Mouse (Mus musculus) intestine, postnatal 0 days (tissue): ENCODE data around the gene Alkbh2. TPM values are rescaled to one million over a fixed set of nuclear protein-coding genes. Genes with fewer than 3 reads are reported as not detected.

ENCODE experiments used
- ATAC-seq: fragments of 200-750 bp; cut with Nextera tagmentation; 2 replicates; pipeline ENCODE4 v1.8.0; 2017; ENCODE audit warnings: mild to moderate bottlenecking, moderate TSS enrichment, moderate library complexity
- H3K27ac ChIP-seq: fragments of 300-500 bp; sonication (generic); 2 replicates; pipeline ENCODE4 v1.5.1; 2014; ENCODE audit warnings: mild to moderate bottlenecking, low read depth, low read length, moderate library complexity
- H3K27me3 ChIP-seq: fragments of 300-500 bp; sonication (generic); replicated peaks from 2 replicates; pipeline ENCODE4 v1.6.1; 2014; ENCODE audit warnings: low read length, mixed read lengths; ENCODE audit not compliant: control insufficient read depth, insufficient read depth
- H3K36me3 ChIP-seq: fragments of 300-500 bp; sonication (generic); 2 replicates; pipeline ENCODE4 v1.6.1; 2014; ENCODE audit warnings: mild to moderate bottlenecking, moderate library complexity; ENCODE audit not compliant: control insufficient read depth, insufficient read depth
- H3K4me1 ChIP-seq: fragments of 300-500 bp; sonication (generic); replicated peaks from 2 replicates; pipeline ENCODE4 v1.6.1; 2014; ENCODE audit warnings: antibody characterized with exemption, low read length, mixed read lengths; ENCODE audit not compliant: control insufficient read depth, insufficient read depth
- H3K4me2 ChIP-seq: fragments of 300-500 bp; sonication (generic); replicated peaks from 2 replicates; pipeline ENCODE4 v1.6.1; 2014; ENCODE audit warnings: low read depth, mild to moderate bottlenecking, moderate library complexity
- H3K4me3 ChIP-seq: fragments of 300-500 bp; sonication (generic); 2 replicates; pipeline ENCODE4 v1.5.1; 2014; ENCODE audit warnings: low read depth, low read length
- H3K9ac ChIP-seq: fragments of 300-500 bp; sonication (generic); 2 replicates; pipeline ENCODE4 v1.6.1; 2014; ENCODE audit warnings: mild to moderate bottlenecking, low read depth, low read length
- H3K9me3 ChIP-seq: fragments of 300-500 bp; sonication (generic); 2 replicates; pipeline ENCODE4 v1.6.1; 2016; ENCODE audit warnings: mixed run types; ENCODE audit not compliant: control insufficient read depth
- CTCF ChIP-seq: sonication (generic); IDR thresholded peaks from 2 replicates; pipeline ENCODE4 v1.5.1; 2016; ENCODE audit warnings: low read depth, mild to moderate bottlenecking, control low read depth, antibody characterized with exemption, moderate library complexity
- WGBS: fragments of 180-500 bp; shearing (Covaris S2); extraction: QIAGEN DNeasy Blood & Tissue Kit; methylation state at CpG from one replicate; pipeline ENCODE4 v1.1.7; 2014; 5-methylcytosine and 5-hydroxymethylcytosine counted together
- polyA plus RNA-seq: library from polyadenylated mRNA; unstranded; fragments of >200 nt; fragmentation: Nextera tagmentation; extraction: Ambion mirVana; gene quantifications from 2 replicates; pipeline ENCODE4 v1.2.1, GENCODE M21; 2015

Alkbh2 gene
- polyA plus RNA-seq, 1 experiment from 2014 or later: 7.8 TPM

DNA sequence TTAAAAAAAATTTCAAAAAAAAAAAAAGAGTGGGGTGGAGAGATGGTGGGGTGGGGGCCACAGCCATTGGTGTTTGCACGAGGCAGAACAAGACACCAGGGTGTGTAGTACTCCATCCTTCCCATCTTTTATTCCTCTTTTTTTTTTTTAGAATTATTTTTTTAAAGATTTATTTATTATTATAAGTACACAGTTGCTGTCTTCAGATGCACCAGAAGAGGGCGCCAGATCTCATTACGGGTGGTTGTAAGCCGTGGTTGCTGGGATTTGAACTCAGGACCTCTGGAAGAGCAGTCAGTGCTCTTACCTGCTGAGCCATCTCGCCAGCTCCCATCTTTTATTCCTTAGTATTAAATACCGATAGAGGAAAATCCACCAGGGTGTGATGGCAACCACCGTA lies 45.4 kb upstream of the Alkbh2 start:
- no peak for ATAC-seq
- H3K9me3 ChIP-seq: no peaks in the 10 kb centered on the region
- 70% methylated on average over 7 of the region's 7 CpGs for WGBS

DNA sequence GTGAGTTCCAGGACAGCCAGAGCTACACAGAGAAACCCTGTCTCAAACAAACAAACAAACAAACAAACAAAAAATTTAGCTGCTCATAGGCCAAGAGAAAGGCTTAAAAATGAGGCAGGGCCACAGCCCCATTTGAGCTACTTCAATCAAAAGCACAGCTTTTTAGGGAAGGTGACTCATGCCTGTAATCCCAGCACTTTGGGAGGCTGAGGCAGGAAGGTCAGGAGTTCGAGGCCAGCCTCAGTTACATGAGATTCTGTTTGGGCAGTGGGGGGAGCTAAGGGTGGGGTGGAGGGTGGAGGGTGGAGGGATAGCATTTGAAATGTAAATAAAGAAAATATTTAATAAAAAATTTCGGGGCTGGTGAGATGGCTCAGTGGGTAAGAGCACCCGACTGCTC lies 44.9 kb upstream of the Alkbh2 start:
- Histone ChIP-seq H3K27me3 (0 out of 2 replicates have a peak, but pooled peaks cover 3% of the 10 kb centered on the region), H3K27ac (no peak overlapping the region), H3K36me3 (no peaks in the 10 kb centered on the region), H3K4me2 (no peak overlapping the region), H3K4me1 (peaks cover 5% of the 10 kb centered on the region; the same call in 1 of the 2 replicates), H3K9ac (no peak overlapping the region), H3K9me3 (no peaks in the 10 kb centered on the region), H3K4me3 (no peak overlapping the region)
- no peak for TF ChIP-seq CTCF
- 97% methylated on average over 3 of the region's 3 CpGs for WGBS
- no peak for ATAC-seq

More for the DNA sequence above, 45.4 kb upstream of the Alkbh2 start:
- peak; percentile 46; the same call in 1 of the 2 replicates for TF ChIP-seq CTCF
- Histone ChIP-seq H3K9ac (no peak overlapping the region), H3K27ac (no peak overlapping the region), H3K4me1 (peaks cover 5% of the 10 kb centered on the region; the same call in 1 of the 2 replicates), H3K4me3 (no peak overlapping the region), H3K36me3 (no peaks in the 10 kb centered on the region), H3K4me2 (no peak overlapping the region), H3K27me3 (0 out of 2 replicates have a peak, but pooled peaks cover 3% of the 10 kb centered on the region)

DNA sequence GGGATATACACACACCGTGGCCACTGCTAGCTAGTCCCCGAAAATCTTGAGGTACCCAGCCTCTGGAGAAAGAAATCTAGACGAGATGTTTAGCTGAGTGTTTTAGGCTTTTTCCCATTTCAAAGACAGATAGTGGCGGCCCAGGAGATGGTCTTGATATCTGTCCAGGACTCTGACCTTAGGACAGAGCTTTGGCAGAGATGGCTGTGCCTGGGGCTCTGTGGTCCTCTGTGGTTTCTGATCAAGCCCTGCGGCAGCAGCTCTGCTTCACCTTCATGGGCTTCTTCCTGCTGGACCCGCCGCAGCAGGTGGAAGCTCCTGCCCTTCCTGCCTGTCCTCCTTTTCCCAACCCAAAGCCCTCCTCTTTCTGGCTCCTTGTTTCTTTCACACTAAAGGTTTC lies 42.3 kb upstream of the Alkbh2 start:
- Histone ChIP-seq H3K9me3 (no peaks in the 10 kb centered on the region), H3K36me3 (no peaks in the 10 kb centered on the region)
- 84% methylated on average over 7 of the region's 7 CpGs for WGBS

DNA sequence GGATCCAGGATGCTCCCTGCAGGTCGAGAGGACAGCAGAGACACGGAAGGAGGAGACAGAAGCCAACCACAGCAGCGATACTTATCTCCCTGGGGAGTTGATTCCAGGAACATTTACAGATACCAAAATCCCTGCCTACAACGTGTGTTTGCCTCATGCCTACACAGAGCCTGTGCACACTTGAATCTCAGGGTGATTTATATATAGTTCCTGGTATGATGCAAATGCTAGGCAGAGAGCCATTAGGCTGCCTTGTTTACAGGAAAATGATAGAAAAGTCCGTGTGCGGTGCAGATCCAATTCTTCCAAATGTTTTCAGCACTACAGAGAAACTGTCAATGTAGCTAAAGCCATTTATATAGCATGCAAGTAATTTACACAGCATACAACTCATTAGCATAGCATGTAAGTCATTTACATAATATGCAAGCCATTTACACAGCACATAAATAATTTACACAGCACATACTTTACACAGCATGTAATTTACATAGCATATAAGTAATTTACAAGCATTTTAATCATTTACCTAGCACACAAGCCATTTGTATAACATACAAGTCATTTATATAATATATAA lies 35.2 kb upstream of the Alkbh2 start:
- Histone ChIP-seq H3K4me1 (no peaks in the 10 kb centered on the region), H3K36me3 (no peaks in the 10 kb centered on the region), H3K9ac (no peak overlapping the region), H3K27me3 (no peaks in the 10 kb centered on the region), H3K4me3 (no peak overlapping the region), H3K27ac (no peak overlapping the region), H3K4me2 (no peak overlapping the region), H3K9me3 (no peaks in the 10 kb centered on the region)
- no peak for TF ChIP-seq CTCF
- 41% methylated on average over 6 of the region's 6 CpGs for WGBS
- ATAC-seq: no peak

More for the DNA sequence above, 42.3 kb upstream of the Alkbh2 start:
- no peak for TF ChIP-seq CTCF
- H3K27me3 ChIP-seq: 0 out of 2 replicates have a peak, but pooled peaks cover 3% of the 10 kb centered on the region
- no peak overlapping the region for H3K4me3 ChIP-seq
- no peak overlapping the region for H3K4me2 ChIP-seq
- no peak overlapping the region for H3K9ac ChIP-seq
- H3K4me1 ChIP-seq: no peaks in the 10 kb centered on the region
- no peak for ATAC-seq
- H3K27ac ChIP-seq: no peak overlapping the region

DNA sequence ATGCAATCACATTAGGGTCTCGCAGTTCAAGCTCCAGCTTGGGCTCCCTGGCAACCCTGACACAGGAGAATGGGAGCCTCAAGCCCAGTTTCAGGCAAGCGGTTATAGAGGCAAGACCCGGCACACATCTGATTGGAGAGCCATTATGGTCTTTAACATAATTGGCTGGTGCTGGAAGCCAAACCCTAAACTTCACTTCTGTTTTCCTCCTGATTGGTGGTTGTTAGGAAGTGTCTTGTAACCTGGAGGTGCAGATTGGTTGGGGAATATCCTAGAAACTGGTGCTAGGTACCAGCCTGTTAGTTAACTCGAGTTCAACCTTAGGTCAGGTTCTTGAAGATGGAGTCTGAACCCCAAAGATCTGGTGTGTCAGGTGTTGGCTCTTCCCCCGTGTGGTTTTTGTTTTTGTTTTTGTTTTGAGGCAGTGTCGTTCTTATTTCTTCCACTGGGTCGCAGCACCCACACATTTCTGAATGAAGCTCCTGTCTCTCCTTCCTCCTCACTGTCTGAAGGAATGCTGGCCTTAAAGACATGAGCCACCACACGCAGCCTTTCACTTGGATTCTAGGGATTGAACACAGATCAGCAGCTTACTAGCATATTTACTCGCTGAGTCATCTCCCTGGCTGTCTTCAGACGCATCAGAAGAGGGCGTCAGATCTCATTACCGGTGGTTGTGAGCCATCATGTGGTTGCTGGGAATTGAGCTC lies 34.2 kb upstream of the Alkbh2 start:
- no peak overlapping the region for H3K9ac ChIP-seq
- H3K27me3 ChIP-seq: no peaks in the 10 kb centered on the region
- no peak overlapping the region for H3K27ac ChIP-seq
- WGBS: 49% methylated on average over 12 of the region's 12 CpGs
- no peak overlapping the region for H3K4me2 ChIP-seq
- no peak overlapping the region for H3K4me3 ChIP-seq
- no peaks in the 10 kb centered on the region for H3K4me1 ChIP-seq
- no peak for ATAC-seq
- peak; percentile 37; the same call in 1 of the 2 replicates for TF ChIP-seq CTCF
- H3K36me3 ChIP-seq: no peaks in the 10 kb centered on the region
- no peaks in the 10 kb centered on the region for H3K9me3 ChIP-seq

DNA sequence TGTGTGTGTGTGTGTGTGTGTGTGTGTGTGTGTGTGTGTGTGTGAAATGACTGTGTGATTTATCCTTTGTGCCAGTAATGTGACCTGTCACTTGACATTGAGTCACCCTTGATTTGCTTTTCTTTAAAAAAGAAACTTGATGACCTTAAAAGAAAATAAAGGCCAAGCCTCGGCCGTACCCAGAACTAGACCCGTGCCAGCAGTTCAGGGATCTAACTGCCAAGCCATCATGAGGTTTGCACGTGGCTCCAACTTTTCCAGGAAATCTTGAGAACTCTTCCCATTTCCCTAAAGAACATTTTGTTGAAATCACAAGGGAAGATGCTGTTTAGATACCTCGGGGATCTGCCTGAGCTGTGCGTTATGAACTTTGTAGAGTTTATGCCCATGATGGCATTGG lies 33.4 kb upstream of the Alkbh2 start:
- Histone ChIP-seq H3K4me3 (no peak overlapping the region), H3K27me3 (no peaks in the 10 kb centered on the region), H3K4me2 (no peak overlapping the region), H3K27ac (no peak overlapping the region), H3K36me3 (no peaks in the 10 kb centered on the region), H3K9ac (no peak overlapping the region), H3K4me1 (no peaks in the 10 kb centered on the region), H3K9me3 (no peaks in the 10 kb centered on the region)
- no peak for ATAC-seq
- WGBS: 87% methylated on average over 6 of the region's 6 CpGs
- no peak for TF ChIP-seq CTCF
